Mouse (Mus musculus): ENCODE measurements at regions not wholly inside any gene's neighbourhood (a gene's known extent, or its start where the extent isn't known, plus 50 kb on each side); places are given as distances from the start of the nearest gene placed in this dataset.

- no peak for TF ChIP-seq CTCF (IDR thresholded peaks at IDR 0.05; ENCODE audit: low read depth)
- H3K4me1 ChIP-seq (replicated peaks; ENCODE audit: control insufficient read depth, insufficient read depth, low read length): no peaks in the 10 kb centered on the region
- H3K9me3 ChIP-seq (ENCODE audit: control insufficient read depth): no peaks in the 10 kb centered on the region
- WGBS: 70% methylated on average over 1 of the region's 1 CpGs
- no peaks in the 10 kb centered on the region for H3K36me3 ChIP-seq (ENCODE audit: control insufficient read depth, insufficient read depth)
- no peaks in the 10 kb centered on the region for H3K27me3 ChIP-seq (replicated peaks; ENCODE audit: control insufficient read depth, insufficient read depth, low read length)
- ATAC-seq: no peak
- no peak overlapping the region for H3K4me3 ChIP-seq (ENCODE audit: low read depth, low read length)
- H3K27ac ChIP-seq (ENCODE audit: low read depth, low read length): no peak overlapping the region
- H3K9ac ChIP-seq (ENCODE audit: low read depth, low read length): no peak overlapping the region
- no peak overlapping the region for H3K4me2 ChIP-seq (replicated peaks; ENCODE audit: low read depth)
Measured at GRCm38 (mm10) chr1:72054541-72054940, 157.6 kb downstream of the Mreg start.

- H3K27me3 ChIP-seq (replicated peaks; ENCODE audit: control insufficient read depth, insufficient read depth, low read length): no peaks in the 10 kb centered on the region
- no peak overlapping the region for H3K9ac ChIP-seq (ENCODE audit: low read depth, low read length)
- ATAC-seq: no peak
- no peaks in the 10 kb centered on the region for H3K36me3 ChIP-seq (ENCODE audit: control insufficient read depth, insufficient read depth)
- TF ChIP-seq CTCF (IDR thresholded peaks at IDR 0.05; ENCODE audit: low read depth): no peak
- WGBS: 87% methylated on average over 3 of the region's 3 CpGs
- H3K9me3 ChIP-seq (ENCODE audit: control insufficient read depth): no peaks in the 10 kb centered on the region
- H3K27ac ChIP-seq (ENCODE audit: low read depth, low read length): no peak overlapping the region
- H3K4me3 ChIP-seq (ENCODE audit: low read depth, low read length): no peak overlapping the region
- no peak overlapping the region for H3K4me2 ChIP-seq (replicated peaks; ENCODE audit: low read depth)
- H3K4me1 ChIP-seq (replicated peaks; ENCODE audit: control insufficient read depth, insufficient read depth, low read length): no peaks in the 10 kb centered on the region
Measured at GRCm38 (mm10) chr1:72050858-72051257, 161.2 kb downstream of the Mreg start.

GRCm38 (mm10) chr1:72046072-72046471, 166.0 kb downstream of the Mreg start:
- ATAC-seq: no peak
- H3K4me1 ChIP-seq (replicated peaks; ENCODE audit: control insufficient read depth, insufficient read depth, low read length): no peaks in the 10 kb centered on the region
- no peak overlapping the region for H3K4me2 ChIP-seq (replicated peaks; ENCODE audit: low read depth)
- H3K9me3 ChIP-seq (ENCODE audit: control insufficient read depth): no peaks in the 10 kb centered on the region
- no peak for TF ChIP-seq CTCF (IDR thresholded peaks at IDR 0.05; ENCODE audit: low read depth)
- WGBS: 89% methylated on average over 2 of the region's 2 CpGs
- H3K9ac ChIP-seq (ENCODE audit: low read depth, low read length): no peak overlapping the region
- no peaks in the 10 kb centered on the region for H3K27me3 ChIP-seq (replicated peaks; ENCODE audit: control insufficient read depth, insufficient read depth, low read length)
- H3K36me3 ChIP-seq (ENCODE audit: control insufficient read depth, insufficient read depth): no peaks in the 10 kb centered on the region
- no peak overlapping the region for H3K27ac ChIP-seq (ENCODE audit: low read depth, low read length)
- H3K4me3 ChIP-seq (ENCODE audit: low read depth, low read length): no peak overlapping the region

- 66% methylated on average over 9 of the region's 9 CpGs for WGBS
- H3K36me3 ChIP-seq (ENCODE audit: control insufficient read depth, insufficient read depth): no peaks in the 10 kb centered on the region
- no peak overlapping the region for H3K27ac ChIP-seq (ENCODE audit: low read depth, low read length)
- no peak for TF ChIP-seq CTCF (IDR thresholded peaks at IDR 0.05; ENCODE audit: low read depth)
- H3K27me3 ChIP-seq (replicated peaks; ENCODE audit: control insufficient read depth, insufficient read depth, low read length): no peaks in the 10 kb centered on the region
- H3K9me3 ChIP-seq (ENCODE audit: control insufficient read depth): no peaks in the 10 kb centered on the region
- ATAC-seq: no peak
- no peak overlapping the region for H3K4me2 ChIP-seq (replicated peaks; ENCODE audit: low read depth)
- H3K9ac ChIP-seq (ENCODE audit: low read depth, low read length): no peak overlapping the region
- H3K4me1 ChIP-seq (replicated peaks; ENCODE audit: control insufficient read depth, insufficient read depth, low read length): no peaks in the 10 kb centered on the region
- H3K4me3 ChIP-seq (ENCODE audit: low read depth, low read length): no peak overlapping the region
Measured at GRCm38 (mm10) chr1:72038518-72038917, 173.6 kb downstream of the Mreg start.

GRCm38 (mm10) chr1:72036600-72036999, 175.5 kb downstream of the Mreg start:
- Histone ChIP-seq H3K4me3 (ENCODE audit: low read depth, low read length) (no peak overlapping the region), H3K36me3 (ENCODE audit: control insufficient read depth, insufficient read depth) (no peaks in the 10 kb centered on the region), H3K27ac (ENCODE audit: low read depth, low read length) (no peak overlapping the region), H3K9me3 (ENCODE audit: control insufficient read depth) (no peaks in the 10 kb centered on the region), H3K4me1 (replicated peaks; ENCODE audit: control insufficient read depth, insufficient read depth, low read length) (no peaks in the 10 kb centered on the region), H3K4me2 (replicated peaks; ENCODE audit: low read depth) (no peak overlapping the region), H3K27me3 (replicated peaks; ENCODE audit: control insufficient read depth, insufficient read depth, low read length) (no peaks in the 10 kb centered on the region), H3K9ac (ENCODE audit: low read depth, low read length) (no peak overlapping the region)
- ATAC-seq: no peak
- no peak for TF ChIP-seq CTCF (IDR thresholded peaks at IDR 0.05; ENCODE audit: low read depth)
- WGBS: 75% methylated on average over 5 of the region's 5 CpGs

GRCm38 (mm10) chr1:72036141-72036540, 176.0 kb downstream of the Mreg start:
- H3K27ac ChIP-seq (ENCODE audit: low read depth, low read length): no peak overlapping the region
- H3K36me3 ChIP-seq (ENCODE audit: control insufficient read depth, insufficient read depth): no peaks in the 10 kb centered on the region
- TF ChIP-seq CTCF (IDR thresholded peaks at IDR 0.05; ENCODE audit: low read depth): no peak
- no peaks in the 10 kb centered on the region for H3K9me3 ChIP-seq (ENCODE audit: control insufficient read depth)
- ATAC-seq: no peak
- no peak overlapping the region for H3K4me3 ChIP-seq (ENCODE audit: low read depth, low read length)
- H3K9ac ChIP-seq (ENCODE audit: low read depth, low read length): no peak overlapping the region
- H3K4me1 ChIP-seq (replicated peaks; ENCODE audit: control insufficient read depth, insufficient read depth, low read length): no peaks in the 10 kb centered on the region
- WGBS: 68% methylated on average over 5 of the region's 5 CpGs
- H3K27me3 ChIP-seq (replicated peaks; ENCODE audit: control insufficient read depth, insufficient read depth, low read length): no peaks in the 10 kb centered on the region
- no peak overlapping the region for H3K4me2 ChIP-seq (replicated peaks; ENCODE audit: low read depth)

- no peak overlapping the region for H3K9ac ChIP-seq (ENCODE audit: low read depth, low read length)
- no peak overlapping the region for H3K4me3 ChIP-seq (ENCODE audit: low read depth, low read length)
- H3K36me3 ChIP-seq (ENCODE audit: control insufficient read depth, insufficient read depth): no peaks in the 10 kb centered on the region
- no peaks in the 10 kb centered on the region for H3K4me1 ChIP-seq (replicated peaks; ENCODE audit: control insufficient read depth, insufficient read depth, low read length)
- TF ChIP-seq CTCF (IDR thresholded peaks at IDR 0.05; ENCODE audit: low read depth): no peak
- no peak overlapping the region for H3K4me2 ChIP-seq (replicated peaks; ENCODE audit: low read depth)
- no peaks in the 10 kb centered on the region for H3K27me3 ChIP-seq (replicated peaks; ENCODE audit: control insufficient read depth, insufficient read depth, low read length)
- no peak overlapping the region for H3K27ac ChIP-seq (ENCODE audit: low read depth, low read length)
- no peaks in the 10 kb centered on the region for H3K9me3 ChIP-seq (ENCODE audit: control insufficient read depth)
- no peak for ATAC-seq
- WGBS: 80% methylated on average over 2 of the region's 2 CpGs
Measured at GRCm38 (mm10) chr1:72033941-72034340, 178.2 kb downstream of the Mreg start.
